Mouse (Mus musculus) Patski (cell line): ENCODE measurements around the gene Pcp2. TPM values are rescaled to one million over a fixed set of nuclear protein-coding genes. Genes with fewer than 3 reads are reported as not detected.

Experiments
- ATAC-seq: fragments of 100-300 bp; one replicate; pipeline ENCODE4 v1.8.0; 2021
- CTCF ChIA-PET: fragments of 350-600 bp; sonication (Branson Sonifier 250); formaldehyde crosslinking; loops from one replicate; lab custom pipeline; 2022; ENCODE audit warnings: inconsistent platforms; lab: Charles Lee
- POLR2A ChIA-PET: fragments of 350-600 bp; sonication (Branson Sonifier 250); formaldehyde crosslinking; loops from one replicate; lab custom pipeline; 2022; ENCODE audit warnings: antibody characterized with exemption, inconsistent platforms; lab: Charles Lee
- DNase-seq: peaks from one replicate; pipeline ENCODE4 v3.0.0-alpha.2; 2011; ENCODE audit warnings: low read depth, low spot score
- H3K27me3 ChIP-seq: fragments of 371-371 bp; one replicate; pipeline ENCODE4 v1.5.1; 2021
- CTCF ChIP-seq: fragments of 100-300 bp; IDR thresholded peaks from one replicate; pipeline ENCODE4 v1.5.1; 2021
- in situ Hi-C: fragments of 300-500 bp; cut with MboI; formaldehyde crosslinking; loops from 3 replicates; pipeline ENCODE4 v1.11.1; 2018; ENCODE audit warnings: low pct_unique_long_range_greater_than_20kb, mixed read lengths
- polyA plus RNA-seq: library from polyadenylated mRNA; unstranded; gene quantifications from one replicate; pipeline ENCODE4 v1.2.3, GENCODE M21; 2021

Gene Pcp2
- polyA plus RNA-seq = not detected

DNA sequence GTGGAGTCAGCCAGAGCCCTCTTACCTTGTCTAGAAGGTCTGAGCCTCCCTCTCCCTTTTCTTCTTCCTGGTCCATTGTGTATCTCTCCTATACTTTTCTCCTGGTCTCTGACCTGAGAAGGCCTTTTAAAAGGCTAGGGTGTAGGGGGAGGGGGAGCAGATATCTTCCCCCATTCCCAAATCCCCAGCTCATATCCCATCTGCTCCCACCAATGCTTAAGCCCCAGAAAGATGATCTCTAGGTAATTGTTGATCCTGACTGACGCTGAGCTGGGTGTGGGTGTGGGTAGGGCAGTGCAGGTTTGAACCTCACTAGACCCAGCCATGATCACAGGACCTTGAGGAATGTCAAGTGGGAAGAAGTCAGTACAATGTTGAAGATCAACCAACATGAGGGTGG, at the start of gene Pcp2:
Gene Pcp2 (minus strand): TSS at position 101 of the 400 bp plus-strand sequence.
- in situ Hi-C loops = loop anchor here (5.0 kb wide), 2 partner anchors 47 to 68 kb away; partner anchors contain the start of gene Fcor
- TF ChIP-seq CTCF = no peak
- ChIA-PET POLR2A (no interaction called here), CTCF (interaction anchor here (0.8 kb wide), 1 partner anchor 46 kb away, joined by 4 read pairs; the partner anchor contains the start of gene Fcor)
- DNase-seq = no peak
- no peak for ATAC-seq
- H3K27me3 ChIP-seq = no peaks in the 10 kb centered on the region

DNA sequence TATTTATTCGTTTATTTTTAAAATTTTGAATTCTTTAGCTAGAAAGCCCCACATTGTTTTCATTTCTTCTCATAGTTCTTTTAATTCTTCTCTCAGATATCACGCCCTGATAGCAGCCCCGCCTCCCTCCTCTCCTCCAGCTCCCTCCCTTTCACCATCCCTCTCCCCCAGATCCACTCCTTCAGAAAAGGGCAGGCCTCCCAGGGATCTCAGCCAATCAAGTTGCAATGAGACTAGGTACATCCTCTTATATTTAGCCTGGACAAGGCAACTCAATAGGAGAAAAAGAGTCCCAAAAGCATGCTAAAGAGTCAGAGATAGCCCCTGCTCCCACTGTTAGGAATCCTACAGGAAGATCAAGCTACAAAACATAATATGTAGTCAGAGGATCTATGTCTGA, 49.3 kb upstream of the Pcp2 start:
- CTCF ChIA-PET = interaction anchor here (0.9 to 3.4 kb wide), 6 partner anchors 9 to 123 kb away, joined by 3 to 20 read pairs (median 4); partner anchors contain the start of gene Mcemp1
- POLR2A ChIA-PET = interaction anchor here (0.6 kb wide), 1 partner anchor 30 kb away, joined by 3 read pairs; no protein-coding TSS in a partner anchor
- no peaks in the 10 kb centered on the region for H3K27me3 ChIP-seq
- in situ Hi-C loops = loop anchor here (5.0 to 10.0 kb wide), 5 partner anchors 47 to 320 kb away; partner anchors contain the start of genes A430078G23Rik, Pcp2 and Pex11g
- ATAC-seq = no peak
- no peak for DNase-seq
- TF ChIP-seq CTCF = no peak

DNA sequence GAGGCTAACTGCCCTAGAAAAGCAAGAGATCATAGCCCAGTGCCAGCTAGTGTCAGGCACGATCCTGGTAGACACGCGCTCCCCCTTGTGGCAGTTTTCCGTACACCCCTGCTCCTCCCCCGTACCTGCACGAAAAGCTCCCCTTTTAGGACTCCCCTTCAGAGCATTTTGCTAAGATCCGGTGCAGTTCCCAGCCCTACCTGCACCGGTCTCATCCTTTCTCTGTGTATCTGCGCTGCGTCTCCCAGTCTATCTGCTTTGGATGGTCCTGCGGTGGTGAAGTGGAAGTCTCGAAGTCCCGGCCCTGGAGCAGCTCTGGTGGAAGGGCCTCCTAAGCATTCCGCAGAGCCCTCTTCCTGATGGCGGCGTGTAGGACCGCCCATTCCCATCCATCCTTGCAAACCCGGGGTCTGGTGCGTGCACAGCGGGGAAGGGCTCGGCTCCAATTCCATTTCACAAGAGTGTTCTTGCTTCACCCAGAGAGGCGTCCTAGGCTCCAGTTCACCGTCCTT, 46.7 kb upstream of the Pcp2 start, which contains the start of gene Fcor:
Gene Fcor (minus strand): TSS at position 383 of the 512 bp plus-strand sequence.
- DNase-seq (no peak), ATAC-seq (peak; percentile 52)
- in situ Hi-C loops = loop anchor here (5.0 to 10.0 kb wide), 4 partner anchors 45 to 317 kb away; partner anchors contain the start of genes A430078G23Rik and Pcp2
- CTCF ChIA-PET = interaction anchor here (0.7 to 4.4 kb wide), 23 partner anchors 9 to 208 kb away, joined by 3 to 41 read pairs (median 4); partner anchors contain the start of genes C330021F23Rik, Camsap3, Pet100 and Retn
- POLR2A ChIA-PET = interaction anchor here (1.0 to 1.9 kb wide), 3 partner anchors 51 to 163 kb away, joined by 3 to 4 read pairs (median 3); partner anchors contain the start of genes Pet100 and Xab2
- no peaks in the 10 kb centered on the region for H3K27me3 ChIP-seq
- TF ChIP-seq CTCF = peak; percentile 93

DNA sequence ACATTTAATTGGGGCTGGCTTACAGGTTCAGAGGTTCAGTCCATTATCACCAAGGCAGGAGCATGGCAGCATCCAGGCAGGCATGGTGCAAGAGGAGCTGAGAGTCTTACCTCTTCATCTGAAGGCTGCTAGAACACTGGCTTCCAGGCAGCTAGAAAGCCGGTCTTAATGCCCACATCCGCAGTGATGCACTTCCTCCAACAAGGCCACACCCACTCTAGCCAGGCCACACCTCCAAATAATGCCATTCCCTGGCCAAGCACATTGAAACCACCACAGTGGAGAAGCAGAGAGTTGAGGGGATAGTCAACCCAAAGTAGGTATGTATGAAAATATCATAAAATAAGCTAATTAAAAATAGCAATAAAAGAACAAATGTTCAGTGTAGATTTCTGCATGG, 45.0 kb upstream of the Pcp2 start:
- DNase-seq (no peak), ATAC-seq (no peak)
- in situ Hi-C loops = loop anchor here (5.0 to 10.0 kb wide), 4 partner anchors 43 to 316 kb away; partner anchors contain the start of genes A430078G23Rik and Pcp2
- POLR2A ChIA-PET = interaction anchor here (0.7 to 1.9 kb wide), 2 partner anchors 49 to 112 kb away, joined by 4 to 5 read pairs; partner anchors contain the start of gene Pet100
- TF ChIP-seq CTCF = no peak
- CTCF ChIA-PET = interaction anchor here (1.4 to 4.4 kb wide), 3 partner anchors 41 to 111 kb away, joined by 3 to 41 read pairs (median 31); partner anchors contain the start of gene Stxbp2
- no peaks in the 10 kb centered on the region for H3K27me3 ChIP-seq

DNA sequence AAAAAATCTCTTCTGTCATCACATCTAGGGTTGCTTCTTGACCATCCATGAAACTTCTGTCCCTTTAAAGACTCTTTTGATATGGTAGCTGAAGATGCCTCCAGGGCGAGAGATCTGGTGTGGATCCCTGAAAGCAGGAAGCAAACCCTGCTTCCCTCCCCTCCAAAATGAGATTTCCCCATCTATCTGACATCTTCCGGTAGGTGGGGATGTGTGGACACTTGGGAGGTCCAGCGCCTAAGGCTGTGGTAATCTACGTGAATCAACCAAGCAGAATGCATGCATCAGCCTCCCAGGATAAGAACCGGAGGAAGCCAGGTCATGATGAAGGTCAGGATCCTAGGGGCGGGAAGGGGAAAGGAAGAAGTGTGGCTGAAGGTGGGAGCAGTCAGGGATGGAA, 40.2 kb upstream of the Pcp2 start, which contains the start of gene Mcemp1:
Gene Mcemp1 (plus strand): TSS at position 248 of the 400 bp plus-strand sequence.
- CTCF ChIA-PET = interaction anchor here (1.0 to 2.8 kb wide), 3 partner anchors 9 to 106 kb away, joined by 3 to 7 read pairs (median 4); partner anchors contain the start of gene Retn
- in situ Hi-C loops = no loop called here
- no peaks in the 10 kb centered on the region for H3K27me3 ChIP-seq
- ATAC-seq = no peak
- no peak for DNase-seq
- no peak for TF ChIP-seq CTCF
- POLR2A ChIA-PET = interaction anchor here (1.2 kb wide), 1 partner anchor 34 kb away, joined by 3 read pairs; the partner anchor contains the start of gene Stxbp2

DNA sequence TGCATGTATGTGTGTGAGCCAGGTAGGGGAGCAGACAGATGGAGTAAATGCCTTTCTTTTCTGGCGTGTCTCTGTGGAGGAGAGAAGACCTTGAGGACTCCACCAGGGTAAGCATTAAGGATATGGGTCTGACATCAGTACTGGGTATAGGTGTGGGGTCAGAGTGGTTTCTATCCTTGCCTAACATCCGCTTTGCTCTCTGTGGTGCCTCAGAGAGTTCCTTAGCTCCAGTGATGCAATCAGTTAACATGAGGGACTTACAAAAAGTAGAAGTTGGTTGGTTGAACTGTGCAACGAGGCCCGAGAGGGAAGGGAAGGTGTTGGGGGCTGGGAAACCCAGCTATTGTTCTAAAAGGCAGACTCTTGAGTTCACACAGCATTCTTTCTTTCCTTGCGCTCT, 39.1 kb upstream of the Pcp2 start:
- H3K27me3 ChIP-seq = no peaks in the 10 kb centered on the region
- no peak for TF ChIP-seq CTCF
- POLR2A ChIA-PET = interaction anchor here (0.6 to 1.2 kb wide), 2 partner anchors 33 to 232 kb away, joined by 3 to 5 read pairs; partner anchors contain the start of gene Stxbp2
- in situ Hi-C loops = no loop called here
- no peak for DNase-seq
- CTCF ChIA-PET = interaction anchor here (2.7 to 3.2 kb wide), 3 partner anchors 8 to 106 kb away, joined by 7 to 19 read pairs (median 11); partner anchors contain the start of genes Fcor and Retn
- ATAC-seq = no peak

DNA sequence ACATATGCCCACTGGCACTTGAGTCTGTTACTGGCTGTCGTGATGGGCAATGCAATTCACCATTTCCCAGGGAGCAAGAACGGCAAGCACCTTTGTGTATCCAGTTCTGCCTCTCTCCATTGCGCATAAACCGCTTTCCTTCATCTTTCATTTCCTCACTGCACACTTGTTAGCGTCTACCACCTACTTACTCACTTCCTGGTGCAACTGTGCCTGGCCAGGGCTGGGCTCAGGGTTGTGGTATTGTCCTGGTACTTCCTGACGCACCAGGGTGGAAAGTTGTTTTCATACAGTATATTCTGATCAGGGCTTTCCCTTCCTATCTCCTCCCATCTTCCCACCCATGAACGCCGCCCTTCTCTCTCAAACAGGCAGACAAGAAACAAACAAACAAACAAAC, 35.5 kb upstream of the Pcp2 start:
- DNase-seq = no peak
- ChIA-PET CTCF (interaction anchor here (2.4 kb wide), 1 partner anchor 15 kb away, joined by 6 read pairs; the partner anchor contains the start of gene Trappc5), POLR2A (no interaction called here)
- in situ Hi-C loops = no loop called here
- TF ChIP-seq CTCF = no peak
- no peaks in the 10 kb centered on the region for H3K27me3 ChIP-seq
- ATAC-seq = no peak

DNA sequence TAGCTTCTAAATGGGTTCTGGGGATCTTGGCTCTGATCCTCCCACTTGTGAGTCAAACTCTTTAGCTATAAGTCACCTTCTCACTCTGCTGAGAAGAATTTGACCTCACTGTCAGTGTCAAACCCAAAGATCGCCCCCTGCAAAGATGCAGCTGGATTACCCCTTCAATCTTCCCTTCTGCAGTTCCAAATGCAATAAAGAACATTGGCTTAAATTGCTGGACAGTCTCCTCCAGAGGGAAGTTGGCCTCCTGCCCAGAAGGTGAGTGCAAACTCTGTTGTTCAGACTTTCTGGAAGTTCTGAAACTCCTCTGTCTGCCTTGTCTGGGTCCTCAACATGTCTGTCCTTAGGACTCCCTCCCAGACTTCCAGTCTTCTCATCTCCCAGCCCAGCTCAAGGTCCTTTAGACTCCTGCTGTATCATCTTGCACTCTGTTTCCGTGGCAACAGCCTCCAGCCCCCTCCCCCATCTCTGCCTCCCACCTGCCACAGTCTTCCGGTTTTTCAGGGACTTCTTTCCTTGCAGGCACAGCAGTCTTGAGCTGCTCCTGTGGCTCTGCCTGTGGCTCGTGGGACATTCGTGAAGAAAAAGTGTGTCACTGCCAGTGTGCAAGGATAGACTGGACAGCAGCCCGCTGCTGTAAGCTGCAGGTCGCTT, 31.5 kb upstream of the Pcp2 start:
- DNase-seq (peak; percentile 77), ATAC-seq (peak; percentile 70)
- in situ Hi-C loops = no loop called here

DNA sequence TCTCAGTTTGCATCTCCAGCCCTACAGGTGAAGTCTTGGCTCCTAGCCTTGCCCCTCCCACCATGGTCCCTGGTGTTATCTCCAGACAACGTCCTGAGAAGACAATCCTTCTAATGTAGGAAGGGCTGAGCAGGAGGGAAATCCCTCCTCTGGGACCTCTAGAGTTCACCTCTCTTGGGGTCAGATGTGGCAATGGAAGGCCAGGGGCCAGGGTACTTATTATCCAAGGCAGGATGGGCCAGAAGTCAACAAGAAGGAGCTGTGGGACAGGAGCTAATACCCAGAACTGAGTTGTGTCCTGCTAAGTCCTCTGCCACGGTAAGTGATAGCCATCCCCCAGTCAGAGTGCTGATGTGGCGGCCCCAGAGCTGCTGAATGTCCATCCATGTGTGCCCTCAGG, 30.2 kb upstream of the Pcp2 start, which contains the start of gene Retn:
Gene Retn (plus strand): TSS at position 245 of the 400 bp plus-strand sequence.
- CTCF ChIA-PET = interaction anchor here (1.3 to 3.2 kb wide), 6 partner anchors 7 to 96 kb away, joined by 3 to 18 read pairs (median 8); partner anchors contain the start of genes Fcor and Mcemp1
- in situ Hi-C loops = no loop called here
- POLR2A ChIA-PET = no interaction called here
- DNase-seq = no peak
- no peak for TF ChIP-seq CTCF
- ATAC-seq = no peak
- no peaks in the 10 kb centered on the region for H3K27me3 ChIP-seq

More for the DNA sequence above, 31.5 kb upstream of the Pcp2 start:
- no peak for TF ChIP-seq CTCF
- ChIA-PET CTCF (interaction anchor here (1.5 to 3.2 kb wide), 6 partner anchors 8 to 98 kb away, joined by 3 to 18 read pairs (median 8); partner anchors contain the start of genes Fcor and Mcemp1), POLR2A (interaction anchor here (1.0 to 1.1 kb wide), 2 partner anchors 8 to 26 kb away, joined by 3 to 7 read pairs; partner anchors contain the start of gene Stxbp2)
- no peaks in the 10 kb centered on the region for H3K27me3 ChIP-seq
